In genomic region chr11:46924946-46925345, GRCm38 (mm10) we compare ENCODE assay signal across 25 mouse cellular contexts.
"Had no signal": no experiment of that assay in that cellular context is flagged by ENCODE, and none has a peak within 500 bp of the region (broad histone marks: within the 10 kb centered on the region; RNA-seq: fewer than 3 reads in every experiment).

No protein-coding gene starts in this region.

- H3K27me3 ChIP-seq: heart, embryonic 12.5 days; hindbrain, embryonic 12.5 days; intestine, embryonic 15.5 days; limb, embryonic 12.5 days had no signal

- H3K9me3 ChIP-seq: heart, embryonic 10.5 days; heart, embryonic 12.5 days; hindbrain, embryonic 10.5 days; hindbrain, embryonic 12.5 days; intestine, embryonic 15.5 days; limb, embryonic 10.5 days; limb, embryonic 12.5 days had no signal

- DNase-seq: gastrocnemius, adult 2 months; gastrocnemius, postnatal 10 days; gastrocnemius, postnatal 25 days; heart, adult 18-20 months; heart, postnatal 10 days; heart, postnatal 4 days; kidney, adult 18-20 months; kidney, adult 9 months; kidney, postnatal 14 days; kidney, postnatal 36 days; liver had no signal

- ATAC-seq: forebrain, embryonic 16.5 days; hindbrain, embryonic 16.5 days; inflammation-experienced regulatory T-cells, adult 6 months; intestine, embryonic 15.5 days; intestine, postnatal 0 days had no signal

- H3K4me1 ChIP-seq: heart, embryonic 10.5 days; heart, embryonic 12.5 days; hindbrain, embryonic 10.5 days; hindbrain, embryonic 12.5 days; intestine, embryonic 15.5 days; limb, embryonic 12.5 days had no signal

- H3K4me3 ChIP-seq: gastrocnemius, adult 2 months; heart, embryonic 10.5 days; heart, embryonic 12.5 days; hindbrain, embryonic 10.5 days; hindbrain, embryonic 12.5 days; intestine, embryonic 15.5 days; layer of hippocampus, adult 2 months; left cerebral cortex, adult 2 months; limb, embryonic 10.5 days; limb, embryonic 12.5 days had no signal

- H3K9ac ChIP-seq: heart, embryonic 12.5 days; hindbrain, embryonic 12.5 days; hindbrain, embryonic 14.5 days; intestine, embryonic 15.5 days; limb, embryonic 12.5 days had no signal

- H3K4me2 ChIP-seq: heart, embryonic 12.5 days; hindbrain, embryonic 12.5 days; hindbrain, embryonic 14.5 days; intestine, embryonic 15.5 days; limb, embryonic 12.5 days had no signal

- H3K36me3 ChIP-seq: heart, embryonic 10.5 days; heart, embryonic 12.5 days; hindbrain, embryonic 10.5 days; hindbrain, embryonic 12.5 days; intestine, embryonic 15.5 days; limb, embryonic 10.5 days; limb, embryonic 12.5 days had no signal

- H3K27ac ChIP-seq: gastrocnemius, adult 2 months; heart, embryonic 10.5 days; hindbrain, embryonic 10.5 days; hindbrain, embryonic 12.5 days; hindbrain, embryonic 14.5 days; intestine, embryonic 15.5 days; layer of hippocampus, adult 2 months; left cerebral cortex, adult 2 months; limb, embryonic 10.5 days; limb, embryonic 12.5 days had no signal
